Mouse (Mus musculus): ENCODE measurements around the gene Frem1.

GRCm38 (mm10) chr4:82864974-82865699 is 187.0 kb downstream of the Frem1 start:
- no peak for TF ChIP-seq CTCF (IDR thresholded peaks at IDR 0.05; ENCODE audit: extremely low read depth, insufficient read length, insufficient replicate concordance, low read depth, low read length)
- TF ChIP-seq POLR2A (IDR thresholded peaks at IDR 0.05; ENCODE audit: low read depth, low read length), result no peak
